Mouse (Mus musculus) brain, embryonic 18.5 days (tissue): ENCODE results near the gene Map3k5.

Experiments used
- DNase-seq: peaks from one replicate; pipeline ENCODE4 v3.0.0-alpha.2; 2012; ENCODE audit warnings: low read depth, low spot score

The Map3k5 gene

GRCm38 (mm10) chr10:20153507-20153906 lies 219.2 kb downstream of the Map3k5 start:
- no peak for DNase-seq

DNA sequence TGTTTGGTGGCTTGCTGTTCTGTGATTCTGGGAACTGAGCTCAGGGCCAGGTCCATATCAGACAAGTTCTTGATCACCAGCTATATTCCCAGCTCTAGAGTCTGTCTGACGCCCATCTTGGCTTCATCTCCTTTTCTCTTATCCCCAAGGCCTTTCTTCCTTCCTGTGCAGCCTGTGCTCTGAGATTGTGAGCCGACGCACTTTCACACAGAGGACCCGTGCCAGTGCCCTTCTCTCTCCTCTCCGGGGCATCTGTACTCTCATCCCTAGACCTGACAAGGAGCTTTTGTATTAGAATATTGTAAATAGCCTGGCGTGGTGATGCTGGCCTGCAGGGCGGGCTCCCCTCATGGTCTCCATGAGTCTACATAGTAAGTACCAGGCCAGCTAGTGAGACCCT lies 221.1 kb downstream of the Map3k5 start:
- no peak for DNase-seq

DNA sequence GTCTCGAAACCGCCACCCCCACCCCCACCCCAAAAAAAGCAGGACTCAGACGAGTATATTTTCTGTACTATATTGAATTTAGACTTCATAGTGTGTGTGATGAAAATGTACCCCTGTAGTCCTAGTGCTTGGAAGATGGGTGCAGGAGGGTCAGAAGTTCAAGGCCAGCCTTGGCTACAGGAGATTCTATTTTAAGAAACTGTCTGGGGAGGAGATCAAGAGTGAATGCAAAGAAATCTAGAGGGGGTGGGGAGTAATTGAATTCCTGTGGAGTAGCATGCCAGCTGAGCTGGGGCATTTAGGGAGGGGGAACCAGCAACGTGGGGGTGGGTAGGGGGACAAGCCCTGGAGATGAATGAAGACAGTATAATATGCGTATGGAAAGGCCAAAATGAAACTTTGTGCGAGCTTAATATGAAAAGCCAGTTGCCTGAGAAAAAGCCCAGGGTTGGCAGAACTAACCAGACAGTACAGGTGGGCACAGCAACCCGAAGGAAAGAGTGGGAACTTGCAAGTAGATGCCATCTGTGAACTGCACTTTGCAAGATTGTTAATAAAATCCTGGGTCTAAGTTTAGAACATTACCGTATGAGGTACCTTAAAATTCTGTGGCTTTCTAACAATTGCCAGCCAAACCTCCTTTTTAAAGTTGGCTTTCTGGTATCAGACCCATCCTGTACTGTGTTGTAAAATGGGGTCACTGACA lies 222.9 kb downstream of the Map3k5 start:
- no peak for DNase-seq

GRCm38 (mm10) chr10:20158756-20159155 lies 224.5 kb downstream of the Map3k5 start:
- no peak for DNase-seq

- no peak for DNase-seq
These were observed 225.0 kb downstream of the Map3k5 start for GRCm38 (mm10) chr10:20159308-20159707.

DNA sequence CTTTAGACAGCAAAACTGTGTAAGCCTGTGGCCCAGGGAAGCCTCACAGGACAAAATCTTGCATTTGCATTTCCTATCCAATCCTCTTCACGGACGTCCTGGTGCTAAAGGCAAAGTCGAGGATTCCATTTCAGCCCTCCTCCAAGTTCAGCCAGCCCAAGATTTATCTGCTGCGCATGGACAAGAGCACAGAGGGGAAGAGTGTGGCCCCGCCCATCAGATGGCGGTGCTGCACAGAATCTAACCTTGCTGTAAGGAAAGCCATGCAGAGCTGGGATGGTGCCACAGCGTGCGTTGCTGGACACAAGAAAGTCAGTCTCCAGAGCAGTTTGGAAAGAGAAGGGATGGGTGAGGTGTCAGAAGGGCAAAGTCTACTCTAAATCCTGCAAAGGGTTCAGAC lies 226.6 kb downstream of the Map3k5 start:
- no peak for DNase-seq

DNA sequence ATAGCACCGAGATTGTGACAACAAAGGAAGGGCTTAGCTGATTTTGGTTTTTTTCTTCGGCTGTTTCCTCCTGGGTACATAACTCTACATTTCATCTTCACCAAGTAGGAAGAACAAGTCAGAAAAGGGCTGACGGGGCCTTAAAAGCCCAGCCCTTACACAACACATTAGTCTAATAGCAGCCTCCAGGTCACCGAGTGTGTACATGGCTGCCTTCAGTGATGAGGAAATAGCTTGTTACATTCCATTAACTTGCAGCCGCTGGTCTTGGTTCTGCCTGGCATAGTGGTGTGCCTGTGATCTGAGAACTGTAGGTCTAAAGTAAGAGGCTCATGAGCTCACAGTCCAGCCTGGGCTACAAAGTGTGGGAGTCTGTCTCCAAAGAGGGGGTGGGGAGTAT lies 230.5 kb downstream of the Map3k5 start:
- DNase-seq = no peak

DNA sequence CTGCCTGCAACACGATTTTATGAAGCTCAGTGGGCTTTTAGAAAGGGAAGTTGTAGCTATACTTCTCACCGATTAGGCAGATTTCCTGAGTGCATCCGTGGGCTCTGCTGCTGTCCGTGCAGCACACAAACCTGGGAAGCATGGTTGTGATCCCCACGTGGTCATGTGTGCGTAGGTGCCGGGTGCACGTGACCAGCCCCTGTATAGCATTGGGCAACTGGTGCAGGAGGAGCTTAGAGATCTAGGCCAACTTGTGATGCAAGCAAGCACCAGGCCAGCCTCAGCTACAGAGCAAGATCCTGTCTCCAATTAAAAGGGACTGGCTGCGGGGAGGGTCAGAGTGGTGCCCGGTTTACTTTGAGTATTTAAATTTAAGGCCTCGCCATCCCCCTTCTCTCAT lies 232.5 kb downstream of the Map3k5 start:
- DNase-seq = no peak

DNA sequence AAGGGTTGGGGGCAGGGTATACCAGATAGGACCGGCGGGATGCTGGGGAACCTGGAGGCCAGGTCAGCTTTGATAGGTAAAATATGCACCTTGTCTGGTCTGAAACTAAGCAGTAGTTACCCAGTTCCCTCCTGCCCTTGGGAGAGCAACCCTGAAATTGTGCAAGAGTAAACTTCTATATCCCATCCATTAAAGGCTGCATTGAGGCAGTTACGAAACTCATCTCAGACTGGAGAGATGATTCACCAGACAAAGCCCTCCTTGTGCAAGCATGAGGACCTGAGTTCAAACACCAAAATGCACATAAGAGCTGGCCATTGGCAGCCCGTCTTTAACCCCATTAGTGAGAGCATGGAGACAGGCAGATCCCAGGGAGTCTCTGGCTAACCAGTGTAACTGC lies 233.2 kb downstream of the Map3k5 start:
- DNase-seq = no peak

GRCm38 (mm10) chr10:20169182-20169674 lies 235.0 kb downstream of the Map3k5 start:
- no peak for DNase-seq

DNA sequence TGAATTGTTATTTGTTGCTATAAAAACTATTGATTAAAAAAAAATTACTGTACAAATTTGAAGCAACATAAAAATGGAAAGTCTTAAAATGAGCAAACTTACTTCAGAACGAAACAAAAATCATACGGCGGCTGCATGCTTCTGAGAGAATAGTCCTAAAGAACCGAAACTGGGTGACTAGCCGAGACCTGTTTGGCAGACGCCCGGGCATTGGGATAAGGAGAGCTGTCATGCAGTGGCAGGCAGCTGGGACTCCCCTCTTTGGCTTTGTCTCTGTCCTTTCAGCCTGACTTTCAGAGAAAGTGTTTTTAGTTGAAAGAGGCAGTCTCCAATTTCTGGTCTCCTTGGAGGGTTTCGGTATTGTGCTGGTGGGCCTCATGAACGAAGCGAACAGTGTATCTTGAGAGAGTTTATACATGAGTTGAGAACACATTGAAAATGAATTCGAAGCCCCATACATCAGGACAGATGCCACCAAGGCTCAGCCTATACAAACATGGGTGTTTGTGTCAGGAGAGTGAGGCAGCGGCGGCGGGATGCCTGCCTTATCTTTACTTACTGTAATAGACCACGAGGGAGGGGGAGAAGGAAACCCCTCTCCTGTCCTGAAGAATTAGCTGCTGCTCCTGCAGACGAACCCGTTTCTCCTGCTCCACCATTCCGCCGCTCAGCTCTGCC lies 235.8 kb downstream of the Map3k5 start:
- DNase-seq = no peak

DNA sequence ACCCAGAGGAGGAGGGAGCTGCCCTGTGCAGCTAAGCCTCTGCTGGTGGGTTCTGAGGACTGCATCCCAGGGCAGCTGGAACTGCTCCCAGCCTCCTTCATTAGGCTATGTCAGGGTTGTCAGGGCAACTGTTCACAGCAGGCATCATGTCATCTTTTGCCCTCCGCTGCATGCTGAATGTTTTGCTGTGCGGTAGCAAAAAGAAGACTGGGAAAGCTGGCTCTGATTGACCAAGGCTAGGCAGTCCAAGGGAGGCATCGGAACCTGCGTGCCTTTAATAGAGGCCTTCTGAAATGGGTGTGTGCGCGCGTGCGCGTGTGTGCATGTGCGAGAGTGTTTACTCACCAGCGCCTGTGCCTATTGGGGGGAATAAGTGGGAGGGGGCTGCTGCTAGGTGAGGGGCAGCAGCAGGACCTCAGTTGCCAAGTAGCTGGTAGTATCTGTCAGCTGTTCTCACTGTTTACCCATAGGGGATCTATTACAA lies 236.4 kb downstream of the Map3k5 start:
- DNase-seq = peak; percentile 49

DNA sequence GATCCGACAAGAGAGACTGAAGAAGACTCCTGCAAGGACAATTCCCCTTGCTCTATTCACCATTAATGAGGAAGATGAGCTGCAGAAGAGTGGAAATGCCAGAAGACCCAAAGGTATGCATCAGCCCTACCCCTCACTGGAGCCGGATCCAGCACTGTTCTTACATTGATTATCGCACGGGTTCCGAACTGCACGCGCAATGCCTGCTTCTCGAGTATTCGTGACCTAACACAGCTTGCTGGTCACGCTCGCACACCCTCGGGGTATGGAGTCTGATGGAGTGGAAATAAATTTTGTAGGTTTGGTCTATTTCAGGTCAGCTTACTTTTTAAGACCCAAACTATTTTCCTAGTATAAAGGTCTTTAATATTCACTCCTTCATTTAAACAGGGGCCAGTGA lies 236.9 kb downstream of the Map3k5 start:
- no peak for DNase-seq

- DNase-seq = no peak
These were observed 237.5 kb downstream of the Map3k5 start for GRCm38 (mm10) chr10:20171756-20172155.

DNA sequence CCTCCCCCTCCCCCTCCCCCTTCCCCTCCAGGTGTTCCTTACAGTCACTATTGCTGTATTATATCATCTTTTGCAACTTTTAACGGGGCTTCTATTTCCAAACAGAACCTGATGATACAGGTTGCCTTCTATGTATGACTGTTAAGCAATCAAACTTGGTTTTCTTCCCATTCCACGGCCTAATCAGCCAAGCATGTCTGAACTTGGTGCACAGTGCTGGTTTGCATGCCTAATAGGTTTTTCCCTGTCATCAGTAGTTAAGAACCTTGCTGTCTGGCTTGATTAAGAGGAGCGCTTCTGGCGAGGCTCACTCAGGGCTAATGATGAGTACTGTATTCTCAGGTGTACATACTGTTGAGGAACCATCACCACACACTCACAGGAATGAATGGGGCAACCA lies 239.5 kb downstream of the Map3k5 start:
- DNase-seq = no peak

GRCm38 (mm10) chr10:20176054-20176453 lies 241.8 kb downstream of the Map3k5 start:
- DNase-seq = no peak

DNA sequence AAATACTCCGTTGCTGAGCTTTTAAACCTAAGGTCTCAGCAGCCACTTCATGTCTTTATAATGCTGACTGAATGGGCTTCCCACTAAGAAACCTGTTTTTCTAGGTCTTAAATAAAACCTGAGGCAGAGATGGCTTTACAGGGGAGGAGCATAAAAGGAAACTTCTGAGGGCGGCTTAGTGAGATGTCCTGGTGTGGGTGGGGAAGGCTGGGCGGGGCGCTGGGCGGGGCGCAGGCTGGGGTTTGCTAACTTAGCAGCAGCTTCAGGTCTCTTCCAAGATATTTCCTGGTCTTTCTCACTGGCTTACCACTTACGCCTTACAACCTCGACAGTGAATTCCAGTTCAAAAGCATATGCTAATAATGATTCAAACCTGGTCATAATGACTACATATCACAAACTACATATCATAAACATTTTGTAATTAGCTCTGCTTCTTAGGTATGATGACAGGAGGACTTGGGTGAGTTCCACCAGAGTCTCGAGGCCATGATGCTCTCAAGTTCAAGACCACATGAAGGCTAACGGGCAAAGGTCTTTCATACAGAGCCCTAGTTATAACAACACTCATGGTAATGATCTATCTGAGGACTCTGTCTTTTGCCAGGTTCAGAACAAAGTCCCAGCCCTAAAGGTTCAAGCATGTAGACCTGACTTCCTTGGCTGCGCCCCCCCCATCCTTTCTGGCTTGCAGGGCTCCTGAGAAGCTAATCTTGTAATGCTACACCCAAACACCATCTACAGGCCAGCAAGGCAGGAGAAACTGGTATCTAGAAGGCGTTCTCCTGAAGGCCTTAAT lies 244.7 kb downstream of the Map3k5 start:
- no peak for DNase-seq

DNA sequence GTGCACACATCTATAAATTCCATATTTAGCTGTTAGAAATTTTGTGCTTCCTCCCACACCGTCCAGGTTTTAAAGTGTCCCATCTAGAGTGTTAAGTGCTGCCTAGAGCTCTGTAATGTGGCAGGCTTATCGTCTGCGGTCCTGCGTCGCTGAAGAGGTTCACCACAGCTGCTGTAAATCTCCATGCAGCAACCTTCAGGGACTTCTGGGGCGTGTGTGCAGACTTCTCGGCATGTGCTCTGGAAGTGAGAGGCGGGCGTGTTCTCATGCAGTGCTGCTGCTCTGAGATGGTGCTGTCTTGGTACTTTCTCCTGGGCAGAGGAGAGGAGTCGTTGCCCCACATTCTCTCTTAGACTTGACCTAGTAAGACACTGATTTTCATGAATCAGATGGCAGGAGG lies 246.9 kb downstream of the Map3k5 start:
- DNase-seq = no peak

- no peak for DNase-seq
These were observed 247.6 kb downstream of the Map3k5 start for GRCm38 (mm10) chr10:20181680-20182399.

- DNase-seq = no peak
These were observed 250.1 kb downstream of the Map3k5 start for GRCm38 (mm10) chr10:20184326-20184725.

DNA sequence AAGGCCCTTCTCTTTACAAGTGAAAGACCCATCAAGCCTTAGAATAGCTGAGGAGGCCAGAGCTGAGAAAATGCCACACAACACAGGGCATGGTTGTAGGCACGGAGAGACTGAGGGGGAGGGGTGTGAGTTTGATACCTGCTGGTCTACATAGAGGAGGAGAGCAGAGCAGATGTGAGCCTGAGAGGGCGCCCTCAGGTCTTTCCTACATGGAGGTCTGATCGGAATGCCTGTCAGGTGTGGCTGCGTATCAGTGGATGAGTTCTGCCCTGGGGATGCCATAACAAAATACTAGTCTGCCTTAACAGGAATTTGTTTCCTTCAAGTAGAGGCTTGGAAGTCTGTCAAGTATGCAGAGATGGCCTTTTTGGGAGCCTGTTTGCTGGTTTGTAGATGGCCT lies 251.0 kb downstream of the Map3k5 start:
- no peak for DNase-seq

DNA sequence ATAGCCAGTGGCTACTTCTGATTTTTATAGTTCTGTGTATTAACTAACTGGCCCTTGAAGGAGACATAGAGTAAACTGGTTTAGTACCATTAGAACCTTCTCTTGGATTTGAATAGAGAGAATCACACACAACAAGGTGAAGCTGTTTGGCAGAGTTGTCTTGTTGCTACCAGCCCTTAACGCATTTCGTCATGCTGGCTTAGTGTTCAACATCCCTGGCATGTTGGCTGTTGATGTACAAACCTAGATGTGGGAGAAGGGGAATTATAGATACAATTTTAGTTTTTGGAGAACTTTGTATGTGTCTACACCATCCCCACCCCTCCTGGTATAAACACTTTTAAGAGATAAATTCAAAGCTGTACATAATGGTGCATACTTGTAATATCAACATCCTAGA lies 251.5 kb downstream of the Map3k5 start:
- no peak for DNase-seq
